In genomic region chr6:80019189-80019860, GRCm38 (mm10) we compare ENCODE assay signal across 9 mouse cellular contexts. TPM values are rescaled to one million over a fixed set of nuclear protein-coding genes. Genes with fewer than 3 reads are reported as not detected.
DNase-seq lines count a peak whose midpoint lies in the region; ATAC-seq and TF ChIP-seq lines count a peak whose summit lies in the region.
"Had no signal": no experiment of that assay in that cellular context is flagged by ENCODE, and none has a peak within 500 bp of the region (broad histone marks: within the 10 kb centered on the region; RNA-seq: fewer than 3 reads in every experiment).

No protein-coding gene starts in this region.

- no peaks in the 10 kb centered on the region for H3K27me3 ChIP-seq in heart, embryonic 12.5 days (replicated peaks)
- no peaks in the 10 kb centered on the region for H3K27me3 ChIP-seq in heart, adult 2 months (ENCODE audit: control insufficient read depth, insufficient read depth, low read length)
- no peaks in the 10 kb centered on the region for H3K27me3 ChIP-seq in forebrain, embryonic 15.5 days
- no peaks in the 10 kb centered on the region for H3K27me3 ChIP-seq in midbrain, embryonic 10.5 days (ENCODE audit: low read depth, poor library complexity, severe bottlenecking)

- intact Hi-C loops in heart, adult 2 months (cut with DNase I) = no loop called here

- peak overlapping the region; percentile 67; the same call in 1 of the 2 replicates for H3K9ac ChIP-seq in heart, embryonic 12.5 days
- no peak overlapping the region for H3K9ac ChIP-seq in heart, adult 2 months (ENCODE audit: low read depth, low read length)
- H3K9ac ChIP-seq in forebrain, embryonic 15.5 days (replicated peaks) = peak overlapping the region; percentile 48

- peak overlapping the region; percentile 86 for H3K4me2 ChIP-seq in heart, embryonic 12.5 days
- peak overlapping the region; percentile 53 for H3K4me2 ChIP-seq in forebrain, embryonic 15.5 days (replicated peaks)

- no peak for TF ChIP-seq EP300 in heart, adult 2 months (IDR thresholded peaks at IDR 0.05; ENCODE audit: insufficient read depth, low read depth, low read length)

- H3K27ac ChIP-seq in heart, embryonic 12.5 days (ENCODE audit: poor library complexity, severe bottlenecking) = no peak overlapping the region
- H3K27ac ChIP-seq in heart, adult 2 months = no peak overlapping the region
- peak overlapping the region; percentile 78 for H3K27ac ChIP-seq in forebrain, embryonic 15.5 days (replicated peaks)
- 0 out of 2 replicates have a peak overlapping the region, but pooled peaks have one; percentile 46 for H3K27ac ChIP-seq in midbrain, embryonic 10.5 days (replicated peaks)

- WGBS in heart, embryonic 12.5 days = 2% methylated on average over 13 of the region's 14 CpGs
- WGBS in heart, adult 2 months = 2% methylated on average over 14 of the region's 14 CpGs
- WGBS in forebrain, embryonic 15.5 days = under 1% methylated on average over 14 of the region's 14 CpGs
- WGBS in midbrain, embryonic 10.5 days = 2% methylated on average over 13 of the region's 14 CpGs

- H3K4me1 ChIP-seq in heart, embryonic 12.5 days (replicated peaks) = no peaks in the 10 kb centered on the region
- no peaks in the 10 kb centered on the region for H3K4me1 ChIP-seq in heart, adult 2 months (ENCODE audit: control insufficient read depth, insufficient read depth, low read length)
- H3K4me1 ChIP-seq in forebrain, embryonic 15.5 days = peaks cover 4% of the 10 kb centered on the region; the same call in 1 of the 2 replicates
- peaks cover 6% of the 10 kb centered on the region for H3K4me1 ChIP-seq in midbrain, embryonic 10.5 days

- H3K79me2 ChIP-seq in heart, adult 2 months (replicated peaks; ENCODE audit: control insufficient read depth, insufficient read depth, low read length) = no peaks in the 10 kb centered on the region

- no peaks in the 10 kb centered on the region for H3K9me3 ChIP-seq in heart, embryonic 12.5 days (replicated peaks)
- no peaks in the 10 kb centered on the region for H3K9me3 ChIP-seq in forebrain, embryonic 15.5 days
- H3K9me3 ChIP-seq in midbrain, embryonic 10.5 days (replicated peaks) = no peaks in the 10 kb centered on the region

- no peak for TF ChIP-seq CTCF in heart, adult 2 months (IDR thresholded peaks at IDR 0.05)

- H3K4me3 ChIP-seq in heart, embryonic 12.5 days = peak overlapping the region; percentile 51
- no peak overlapping the region for H3K4me3 ChIP-seq in heart, adult 2 months
- peak overlapping the region; percentile 62 for H3K4me3 ChIP-seq in forebrain, embryonic 15.5 days
- H3K4me3 ChIP-seq in midbrain, embryonic 10.5 days = peak overlapping the region; percentile 54

- no peaks in the 10 kb centered on the region for H3K36me3 ChIP-seq in heart, embryonic 12.5 days
- no peaks in the 10 kb centered on the region for H3K36me3 ChIP-seq in heart, adult 2 months (ENCODE audit: control insufficient read depth, insufficient read depth, low read length)
- no peaks in the 10 kb centered on the region for H3K36me3 ChIP-seq in forebrain, embryonic 15.5 days
- H3K36me3 ChIP-seq in midbrain, embryonic 10.5 days = no peaks in the 10 kb centered on the region

- no peak for ATAC-seq in heart, embryonic 12.5 days (ENCODE audit: insufficient number of reproducible peaks, low FRiP score)
- ATAC-seq in forebrain, embryonic 15.5 days (replicated peaks) = peak; percentile 74
- ATAC-seq: CD4-positive, CD25-positive, alpha-beta regulatory T cell, adult 4 months had no signal

- DNase-seq in heart, adult 2 months = no peak
- DNase-seq in brain, adult 2 months (ENCODE audit: low read depth, low spot score) = peak; percentile 37
- peak; percentile 33 for DNase-seq in midbrain, embryonic 10.5 days (ENCODE audit: low spot score)
- no peak for DNase-seq in yolk sac, embryonic 10.5 days (ENCODE audit: low spot score)
- no peak for DNase-seq in cerebellum, adult 9-11 months
- no peak for DNase-seq in T-cell, adult 2 months (ENCODE audit: low spot score)

- no peak for TF ChIP-seq POLR2A in heart, adult 2 months (IDR thresholded peaks at IDR 0.05; ENCODE audit: insufficient read depth, low read depth, low read length)

RNA-seq across cellular contexts. Expression of gene Lrrtm4, which starts 0.6 kb away (rescaled TPM):
- polyA plus RNA-seq in heart, embryonic 12.5 days (2016; fragmentation: Nextera tagmentation; extraction: Ambion mirVana) = 1.4 and 2.4 TPM in 2 replicates
- total RNA-seq in heart, adult 2 months (2021) = not detected
- polyA plus RNA-seq in heart, adult 2 months (2012; rRNA removed) = not detected in 2 replicates
- polyA plus RNA-seq in forebrain, embryonic 15.5 days (2015; fragmentation: Nextera tagmentation; extraction: Ambion mirVana) = 15.5 and 17.4 TPM in 2 replicates
- polyA plus RNA-seq in midbrain, embryonic 10.5 days (2016; fragmentation: Nextera tagmentation; extraction: Ambion mirVana) = 0.79 and 2.0 TPM in 2 replicates
- polyA plus RNA-seq: CD4-positive, CD25-positive, alpha-beta regulatory T cell, adult 4 months had no signal

Comparison
In these comparisons a context has a peak if more than half of its experiments do, and no peak if none do; other contexts are left out.
1. H3K27ac ChIP-seq: peak in forebrain, embryonic 15.5 days (single experiment) and midbrain, embryonic 10.5 days (single experiment); none in heart, embryonic 12.5 days (single experiment) and heart, adult 2 months (single experiment).
2. DNase-seq: peak in brain, adult 2 months (single experiment) and midbrain, embryonic 10.5 days (single experiment); none in heart, adult 2 months (0 of 2), yolk sac, embryonic 10.5 days (single experiment), cerebellum, adult 9-11 months (single experiment) and T-cell, adult 2 months (single experiment).